Mouse (Mus musculus) spleen, adult 2 months (tissue): ENCODE data around the gene Dpm2.

Experiments used
- CTCF ChIP-seq: fragments of 200-500 bp; IDR thresholded peaks from 2 replicates; pipeline ENCODE4 v1.5.1; 2011; ENCODE audit warnings: mild to moderate bottlenecking, inconsistent platforms; ENCODE audit not compliant: insufficient read depth, insufficient read length, insufficient replicate concordance; ENCODE audit errors: extremely low read depth
- POLR2A ChIP-seq: fragments of 200-500 bp; IDR thresholded peaks from 2 replicates; pipeline ENCODE4 v1.6.1; 2011; ENCODE audit warnings: low read depth, low read length, inconsistent platforms

DNA sequence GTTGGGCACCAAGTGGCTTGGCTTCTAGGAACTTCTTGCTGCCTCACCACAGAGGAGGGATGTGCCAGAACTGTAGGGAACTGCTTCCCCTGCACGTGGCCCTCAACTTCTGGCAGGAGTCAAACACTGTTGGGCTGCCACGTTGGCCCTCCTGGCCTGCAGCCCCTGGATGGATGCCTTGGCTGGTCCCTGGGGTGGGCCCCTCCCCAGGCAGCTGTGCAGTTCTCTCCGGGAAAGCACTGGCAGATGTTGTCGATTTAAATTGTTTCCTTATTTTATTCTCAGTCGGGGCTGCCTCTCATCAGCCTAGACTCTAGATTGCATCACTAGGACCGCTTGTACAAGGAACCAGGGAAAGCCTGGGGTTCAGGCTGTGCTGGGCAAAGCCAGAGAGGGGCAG is 20.9 kb upstream of the Dpm2 start:
- TF ChIP-seq CTCF (no peak), POLR2A (no peak)
